Mouse (Mus musculus): ENCODE results near the gene Foxn3. TPM values are rescaled to one million over a fixed set of nuclear protein-coding genes. Genes with fewer than 3 reads are reported as not detected.

The Foxn3 gene
- polyA plus RNA-seq, 1 experiment, result 71.3 TPM

- 88% methylated on average over 3 of the region's 3 CpGs for WGBS
These were observed 226.3 kb downstream of the Foxn3 start for GRCm38 (mm10) chr12:99337171-99337435.

GRCm38 (mm10) chr12:99336349-99337170 is 226.8 kb downstream of the Foxn3 start:
- Histone ChIP-seq H3K36me3 (ENCODE audit: control insufficient read depth, insufficient read depth, low read length) (peaks cover 13% of the 10 kb centered on the region; the same call in 1 of the 2 replicates), H3K4me1 (replicated peaks; ENCODE audit: control insufficient read depth, insufficient read depth, low read length) (peaks cover 29% of the 10 kb centered on the region), H3K27me3 (ENCODE audit: control insufficient read depth, insufficient read depth, low read length) (no peaks in the 10 kb centered on the region), H3K4me3 (ENCODE audit: control insufficient read depth, insufficient read depth, low read length) (no peak overlapping the region), H3K27ac (ENCODE audit: control insufficient read depth, insufficient read depth, low read length) (no peak overlapping the region)
- TF ChIP-seq CTCF (IDR thresholded peaks at IDR 0.05; ENCODE audit: borderline replicate concordance, control insufficient read depth, extremely low read depth, insufficient read depth, low read length, poor library complexity) (no peak), POLR2A (IDR thresholded peaks at IDR 0.05; ENCODE audit: control insufficient read depth, extremely low read depth, insufficient read depth, low read length, poor library complexity) (no peak)
- WGBS, result 78% methylated on average over 12 of the region's 12 CpGs
- no peak for DNase-seq

More at GRCm38 (mm10) chr12:99337171-99337435, 226.3 kb downstream of the Foxn3 start:
- Histone ChIP-seq H3K4me3 (ENCODE audit: control insufficient read depth, insufficient read depth, low read length) (no peak overlapping the region), H3K4me1 (replicated peaks; ENCODE audit: control insufficient read depth, insufficient read depth, low read length) (peaks cover 23% of the 10 kb centered on the region), H3K36me3 (ENCODE audit: control insufficient read depth, insufficient read depth, low read length) (peaks cover 13% of the 10 kb centered on the region; the same call in 1 of the 2 replicates), H3K27me3 (ENCODE audit: control insufficient read depth, insufficient read depth, low read length) (no peaks in the 10 kb centered on the region), H3K27ac (ENCODE audit: control insufficient read depth, insufficient read depth, low read length) (no peak overlapping the region)
- TF ChIP-seq POLR2A (IDR thresholded peaks at IDR 0.05; ENCODE audit: control insufficient read depth, extremely low read depth, insufficient read depth, low read length, poor library complexity) (no peak), CTCF (IDR thresholded peaks at IDR 0.05; ENCODE audit: borderline replicate concordance, control insufficient read depth, extremely low read depth, insufficient read depth, low read length, poor library complexity) (no peak)
- no peak for DNase-seq

- peaks cover 8% of the 10 kb centered on the region; the same call in 1 of the 2 replicates for H3K36me3 ChIP-seq (ENCODE audit: control insufficient read depth, insufficient read depth, low read length)
- peaks cover 37% of the 10 kb centered on the region for H3K4me1 ChIP-seq (replicated peaks; ENCODE audit: control insufficient read depth, insufficient read depth, low read length)
- H3K4me3 ChIP-seq (ENCODE audit: control insufficient read depth, insufficient read depth, low read length), result no peak overlapping the region
- no peak for DNase-seq
- no peak overlapping the region for H3K27ac ChIP-seq (ENCODE audit: control insufficient read depth, insufficient read depth, low read length)
- TF ChIP-seq POLR2A (IDR thresholded peaks at IDR 0.05; ENCODE audit: control insufficient read depth, extremely low read depth, insufficient read depth, low read length, poor library complexity), result no peak
- no peak for TF ChIP-seq CTCF (IDR thresholded peaks at IDR 0.05; ENCODE audit: borderline replicate concordance, control insufficient read depth, extremely low read depth, insufficient read depth, low read length, poor library complexity)
- WGBS, result 94% methylated on average over 9 of the region's 9 CpGs
- no peaks in the 10 kb centered on the region for H3K27me3 ChIP-seq (ENCODE audit: control insufficient read depth, insufficient read depth, low read length)
These were observed 227.8 kb downstream of the Foxn3 start for GRCm38 (mm10) chr12:99335628-99336027.

- Histone ChIP-seq H3K4me1 (replicated peaks; ENCODE audit: control insufficient read depth, insufficient read depth, low read length) (peaks cover 51% of the 10 kb centered on the region), H3K36me3 (ENCODE audit: control insufficient read depth, insufficient read depth, low read length) (no peaks in the 10 kb centered on the region), H3K27ac (ENCODE audit: control insufficient read depth, insufficient read depth, low read length) (peak overlapping the region; percentile 36; the same call in 1 of the 2 replicates), H3K27me3 (ENCODE audit: control insufficient read depth, insufficient read depth, low read length) (no peaks in the 10 kb centered on the region), H3K4me3 (ENCODE audit: control insufficient read depth, insufficient read depth, low read length) (no peak overlapping the region)
- 92% methylated on average over 9 of the region's 9 CpGs for WGBS
- TF ChIP-seq CTCF (IDR thresholded peaks at IDR 0.05; ENCODE audit: borderline replicate concordance, control insufficient read depth, extremely low read depth, insufficient read depth, low read length, poor library complexity) (no peak), POLR2A (IDR thresholded peaks at IDR 0.05; ENCODE audit: control insufficient read depth, extremely low read depth, insufficient read depth, low read length, poor library complexity) (no peak)
- DNase-seq, result no peak
These were observed 229.4 kb downstream of the Foxn3 start for GRCm38 (mm10) chr12:99334026-99334425.

GRCm38 (mm10) chr12:99333304-99333968 is 229.9 kb downstream of the Foxn3 start:
- peaks cover 57% of the 10 kb centered on the region for H3K4me1 ChIP-seq (replicated peaks; ENCODE audit: control insufficient read depth, insufficient read depth, low read length)
- WGBS, result 87% methylated on average over 20 of the region's 20 CpGs
- no peaks in the 10 kb centered on the region for H3K27me3 ChIP-seq (ENCODE audit: control insufficient read depth, insufficient read depth, low read length)
- H3K27ac ChIP-seq (ENCODE audit: control insufficient read depth, insufficient read depth, low read length), result peak overlapping the region; percentile 77; the same call in 1 of the 2 replicates
- TF ChIP-seq POLR2A (IDR thresholded peaks at IDR 0.05; ENCODE audit: control insufficient read depth, extremely low read depth, insufficient read depth, low read length, poor library complexity), result no peak
- no peak for TF ChIP-seq CTCF (IDR thresholded peaks at IDR 0.05; ENCODE audit: borderline replicate concordance, control insufficient read depth, extremely low read depth, insufficient read depth, low read length, poor library complexity)
- no peaks in the 10 kb centered on the region for H3K36me3 ChIP-seq (ENCODE audit: control insufficient read depth, insufficient read depth, low read length)
- DNase-seq, result no peak
- H3K4me3 ChIP-seq (ENCODE audit: control insufficient read depth, insufficient read depth, low read length), result no peak overlapping the region

- TF ChIP-seq CTCF (IDR thresholded peaks at IDR 0.05; ENCODE audit: borderline replicate concordance, control insufficient read depth, extremely low read depth, insufficient read depth, low read length, poor library complexity), result 0 out of 2 replicates have a peak, but pooled peaks have one; percentile 30
- TF ChIP-seq POLR2A (IDR thresholded peaks at IDR 0.05; ENCODE audit: control insufficient read depth, extremely low read depth, insufficient read depth, low read length, poor library complexity), result no peak
These were observed 231.1 kb downstream of the Foxn3 start for GRCm38 (mm10) chr12:99332144-99332807.

More at GRCm38 (mm10) chr12:99332144-99332807, 231.1 kb downstream of the Foxn3 start:
- peak; percentile 40 for DNase-seq
- H3K4me1 ChIP-seq (replicated peaks; ENCODE audit: control insufficient read depth, insufficient read depth, low read length), result peaks cover 62% of the 10 kb centered on the region
- WGBS, result 54% methylated on average over 16 of the region's 16 CpGs
- no peaks in the 10 kb centered on the region for H3K36me3 ChIP-seq (ENCODE audit: control insufficient read depth, insufficient read depth, low read length)
- H3K4me3 ChIP-seq (ENCODE audit: control insufficient read depth, insufficient read depth, low read length), result no peak overlapping the region
- H3K27me3 ChIP-seq (ENCODE audit: control insufficient read depth, insufficient read depth, low read length), result no peaks in the 10 kb centered on the region
- peak overlapping the region; percentile 77 for H3K27ac ChIP-seq (ENCODE audit: control insufficient read depth, insufficient read depth, low read length)

Data from thymus, adult 2 months (tissue).